Mouse (Mus musculus) heart, embryonic 15.5 days (tissue): ENCODE data around the gene Srsf6. TPM values are rescaled to one million over a fixed set of nuclear protein-coding genes. Genes with fewer than 3 reads are reported as not detected.
A peak's percentile ranks its signal among the peaks of the same experiment; 100 is the strongest.

ENCODE experiments used
- ATAC-seq: fragments of 200-750 bp; cut with Nextera tagmentation; replicated peaks from 2 replicates; pipeline ENCODE4 v1.8.0; 2017; ENCODE audit warnings: low read depth, moderate TSS enrichment; ENCODE audit not compliant: insufficient number of reproducible peaks, insufficient read depth, low FRiP score
- H3K27ac ChIP-seq: fragments of 300-500 bp; sonication (generic); 2 replicates; pipeline ENCODE4 v1.5.1; 2015; ENCODE audit warnings: mild to moderate bottlenecking, inconsistent platforms
- H3K27me3 ChIP-seq: fragments of 300-500 bp; sonication (generic); 2 replicates; pipeline ENCODE4 v1.6.1; 2015; ENCODE audit warnings: inconsistent platforms
- H3K36me3 ChIP-seq: fragments of 300-500 bp; sonication (generic); 2 replicates; pipeline ENCODE4 v1.6.1; 2015; ENCODE audit warnings: mild to moderate bottlenecking, inconsistent platforms
- H3K4me1 ChIP-seq: fragments of 300-500 bp; sonication (generic); replicated peaks from 2 replicates; pipeline ENCODE4 v1.6.1; 2015; ENCODE audit warnings: inconsistent platforms
- H3K4me2 ChIP-seq: fragments of 300-500 bp; sonication (generic); 2 replicates; pipeline ENCODE4 v1.6.1; 2015; ENCODE audit warnings: inconsistent platforms, mild to moderate bottlenecking, moderate library complexity
- H3K4me3 ChIP-seq: fragments of 300-500 bp; sonication (generic); 2 replicates; pipeline ENCODE4 v1.5.1; 2015; ENCODE audit warnings: mild to moderate bottlenecking, inconsistent platforms
- H3K9ac ChIP-seq: fragments of 300-500 bp; sonication (generic); 2 replicates; pipeline ENCODE4 v1.6.1; 2015; ENCODE audit warnings: mild to moderate bottlenecking, inconsistent platforms
- H3K9me3 ChIP-seq: fragments of 300-500 bp; sonication (generic); replicated peaks from 2 replicates; pipeline ENCODE4 v1.6.1; 2016; ENCODE audit warnings: inconsistent platforms
- WGBS: fragments of 180-500 bp; shearing (Covaris S2); methylation state at CpG from one replicate; pipeline ENCODE4 v1.1.7; 2015; ENCODE audit warnings: mixed read lengths; 5-methylcytosine and 5-hydroxymethylcytosine counted together
- polyA plus RNA-seq: library from polyadenylated mRNA; unstranded; fragments of >200 nt; fragmentation: Nextera tagmentation; extraction: Ambion mirVana; gene quantifications from 2 replicates; pipeline ENCODE4 v1.2.1, GENCODE M21; 2015

Srsf6 gene
- polyA plus RNA-seq, 1 experiment from 2014 or later: 105 TPM

DNA sequence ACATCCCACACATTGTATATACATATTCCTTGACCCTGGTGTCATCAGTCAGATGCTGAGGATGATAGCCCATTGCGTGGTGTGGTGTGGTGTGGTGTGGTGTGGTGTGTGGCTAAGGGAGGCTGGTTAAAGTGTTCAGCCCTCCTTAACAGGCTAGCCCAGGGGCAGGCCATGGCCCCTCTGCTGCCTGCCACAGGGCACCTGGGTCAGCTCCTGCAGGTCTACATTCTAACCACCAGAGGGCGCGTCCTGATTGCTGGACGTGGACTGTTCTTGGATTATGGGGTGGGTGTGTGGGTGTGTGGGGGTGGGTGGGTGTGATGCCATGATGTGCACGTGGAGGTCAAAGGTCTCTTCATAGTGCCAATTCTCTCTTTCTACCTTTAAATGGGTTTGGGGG lies 37.0 kb downstream of the Srsf6 start:
- no peak for ATAC-seq
- WGBS: 11% methylated on average over 5 of the region's 5 CpGs
- H3K4me1 ChIP-seq: no peaks in the 10 kb centered on the region
- peaks cover 3% of the 10 kb centered on the region; the same call in 1 of the 2 replicates for H3K27me3 ChIP-seq
- H3K4me3 ChIP-seq: no peak overlapping the region
- H3K36me3 ChIP-seq: no peaks in the 10 kb centered on the region
- H3K9ac ChIP-seq: no peak overlapping the region
- no peaks in the 10 kb centered on the region for H3K9me3 ChIP-seq
- no peak overlapping the region for H3K4me2 ChIP-seq
- no peak overlapping the region for H3K27ac ChIP-seq

DNA sequence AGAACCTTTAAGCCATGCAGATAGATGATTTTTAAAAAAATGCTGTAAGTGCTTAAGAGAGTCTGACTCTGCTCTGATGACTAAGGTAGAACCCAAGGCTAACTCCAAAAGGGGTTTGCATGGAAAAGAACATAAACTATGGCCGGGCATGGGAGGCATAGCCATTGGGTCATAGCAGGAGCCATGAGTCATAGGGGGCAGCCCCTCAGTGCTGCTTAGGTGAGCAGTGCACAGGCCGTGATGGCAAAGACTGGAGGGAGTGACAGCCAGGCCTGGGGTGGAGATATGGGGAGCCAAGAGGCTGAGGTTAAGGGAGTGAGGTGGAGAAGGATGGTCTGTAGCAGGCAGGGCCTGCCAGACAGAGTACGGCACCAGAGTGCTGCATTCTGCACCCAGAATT lies 37.8 kb downstream of the Srsf6 start:
- H3K4me1 ChIP-seq: no peaks in the 10 kb centered on the region
- no peak overlapping the region for H3K4me3 ChIP-seq
- H3K27ac ChIP-seq: no peak overlapping the region
- H3K9ac ChIP-seq: no peak overlapping the region
- peaks cover 3% of the 10 kb centered on the region; the same call in 1 of the 2 replicates for H3K27me3 ChIP-seq
- no peaks in the 10 kb centered on the region for H3K36me3 ChIP-seq
- no peaks in the 10 kb centered on the region for H3K9me3 ChIP-seq
- WGBS: 72% methylated on average over 3 of the region's 3 CpGs
- H3K4me2 ChIP-seq: no peak overlapping the region
- ATAC-seq: no peak

DNA sequence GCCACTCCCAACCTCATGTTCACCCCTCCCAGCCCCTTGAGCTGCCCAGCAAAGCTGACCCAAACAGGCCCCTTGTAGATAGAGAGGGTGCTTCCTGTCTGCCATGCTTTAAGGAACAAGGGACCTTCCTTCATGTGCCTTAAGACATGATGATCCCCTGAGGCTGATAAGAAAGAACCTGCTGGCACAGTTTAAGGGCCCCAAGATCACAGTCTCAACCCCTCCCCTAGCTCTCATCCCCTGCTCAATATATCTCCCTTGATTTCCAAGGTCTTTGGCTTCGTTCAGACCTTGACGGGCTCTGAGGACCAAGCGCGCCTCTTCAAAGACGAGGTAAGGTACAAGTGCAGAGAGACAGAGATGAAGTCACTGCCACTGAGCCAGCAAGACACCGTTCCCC lies 39.6 kb downstream of the Srsf6 start:
- H3K4me2 ChIP-seq: no peak overlapping the region
- no peak overlapping the region for H3K4me3 ChIP-seq
- peaks cover 3% of the 10 kb centered on the region; the same call in 1 of the 2 replicates for H3K27me3 ChIP-seq

DNA sequence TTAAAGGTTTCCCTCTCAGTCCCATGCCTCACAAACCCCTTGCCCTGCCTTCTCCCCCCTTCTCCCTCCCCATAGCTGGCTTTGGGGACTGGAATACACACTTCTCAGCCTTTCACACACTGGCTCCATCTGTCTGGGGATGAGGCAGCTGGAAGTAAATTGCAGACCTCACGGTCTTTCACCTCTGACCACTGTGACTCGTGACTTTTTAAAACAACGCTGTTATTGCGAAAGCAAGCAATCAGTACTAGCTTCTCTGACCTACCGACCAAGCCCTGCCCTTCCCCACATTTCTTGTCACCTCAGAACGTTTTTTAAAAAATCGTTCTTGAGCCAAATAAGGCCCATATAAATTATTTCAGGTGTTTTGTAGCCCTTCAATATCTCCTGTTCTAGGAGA lies 41.4 kb downstream of the Srsf6 start:
- no peak overlapping the region for H3K27ac ChIP-seq
- H3K4me3 ChIP-seq: no peak overlapping the region
- H3K4me2 ChIP-seq: no peak overlapping the region
- WGBS: 59% methylated on average over 7 of the region's 7 CpGs
- no peak overlapping the region for H3K9ac ChIP-seq
- H3K4me1 ChIP-seq: peaks cover 17% of the 10 kb centered on the region
- no peaks in the 10 kb centered on the region; the same call in 1 of the 2 replicates for H3K27me3 ChIP-seq
- H3K36me3 ChIP-seq: no peaks in the 10 kb centered on the region
- no peaks in the 10 kb centered on the region for H3K9me3 ChIP-seq
- no peak for ATAC-seq

More for the DNA sequence above, 39.6 kb downstream of the Srsf6 start:
- ATAC-seq: no peak
- WGBS: 79% methylated on average over 6 of the region's 6 CpGs
- Histone ChIP-seq H3K36me3 (no peaks in the 10 kb centered on the region), H3K4me1 (peaks cover 14% of the 10 kb centered on the region), H3K9ac (no peak overlapping the region), H3K27ac (no peak overlapping the region), H3K9me3 (no peaks in the 10 kb centered on the region)

GRCm38 (mm10) chr2:162973206-162973605 lies 41.9 kb downstream of the Srsf6 start:
- WGBS: 78% methylated on average over 5 of the region's 5 CpGs
- Histone ChIP-seq H3K36me3 (no peaks in the 10 kb centered on the region), H3K27ac (no peak overlapping the region), H3K9me3 (no peaks in the 10 kb centered on the region), H3K27me3 (no peaks in the 10 kb centered on the region), H3K9ac (no peak overlapping the region), H3K4me3 (no peak overlapping the region), H3K4me2 (no peak overlapping the region), H3K4me1 (peaks cover 17% of the 10 kb centered on the region)
- ATAC-seq: no peak

GRCm38 (mm10) chr2:162973637-162974036 lies 42.3 kb downstream of the Srsf6 start:
- Histone ChIP-seq H3K9ac (no peak overlapping the region), H3K4me1 (peaks cover 17% of the 10 kb centered on the region), H3K27me3 (no peaks in the 10 kb centered on the region), H3K36me3 (no peaks in the 10 kb centered on the region), H3K9me3 (no peaks in the 10 kb centered on the region), H3K4me3 (no peak overlapping the region), H3K27ac (no peak overlapping the region), H3K4me2 (no peak overlapping the region)
- 33% methylated on average over 11 of the region's 11 CpGs for WGBS
- no peak for ATAC-seq

- WGBS: 61% methylated on average over 11 of the region's 11 CpGs
- ATAC-seq: 0 out of 2 replicates have a peak, but pooled peaks have one; percentile 55
- no peaks in the 10 kb centered on the region for H3K27me3 ChIP-seq
- peaks cover 17% of the 10 kb centered on the region for H3K4me1 ChIP-seq
- H3K4me3 ChIP-seq: no peak overlapping the region
- H3K4me2 ChIP-seq: no peak overlapping the region
- H3K27ac ChIP-seq: no peak overlapping the region
- H3K9ac ChIP-seq: no peak overlapping the region
- H3K9me3 ChIP-seq: no peaks in the 10 kb centered on the region
- H3K36me3 ChIP-seq: no peaks in the 10 kb centered on the region
Measured at GRCm38 (mm10) chr2:162975157-162975775, 43.9 kb downstream of the Srsf6 start.

- Histone ChIP-seq H3K4me2 (no peak overlapping the region), H3K4me1 (peaks cover 17% of the 10 kb centered on the region), H3K9ac (no peak overlapping the region), H3K9me3 (no peaks in the 10 kb centered on the region), H3K27me3 (no peaks in the 10 kb centered on the region), H3K36me3 (no peaks in the 10 kb centered on the region), H3K27ac (no peak overlapping the region), H3K4me3 (no peak overlapping the region)
- no peak for ATAC-seq
- WGBS: 72% methylated on average over 4 of the region's 4 CpGs
Measured at GRCm38 (mm10) chr2:162976001-162976400, 44.7 kb downstream of the Srsf6 start.

DNA sequence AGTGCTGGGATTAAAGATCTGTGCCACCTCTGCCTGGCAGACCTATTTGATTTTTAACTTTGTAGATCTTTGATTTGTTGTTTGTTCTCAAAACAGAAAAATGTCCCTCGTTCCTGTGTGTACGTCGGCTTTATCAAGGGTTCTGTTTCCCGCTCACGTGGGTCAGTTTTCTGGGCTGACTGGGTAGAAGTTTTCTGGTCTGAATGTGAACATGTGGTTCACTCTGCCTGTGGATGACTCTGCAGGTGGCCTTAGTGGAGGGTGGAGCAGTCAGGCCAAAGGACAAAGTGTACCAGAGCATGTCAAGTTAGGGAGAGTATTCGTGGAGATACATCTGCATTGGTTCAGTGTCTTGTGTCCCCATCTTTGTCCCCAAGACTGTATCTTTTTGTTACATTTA lies 53.1 kb downstream of the Srsf6 start:
- H3K27me3 ChIP-seq: no peaks in the 10 kb centered on the region
- H3K4me3 ChIP-seq: no peak overlapping the region
- H3K4me2 ChIP-seq: no peak overlapping the region
- no peaks in the 10 kb centered on the region for H3K9me3 ChIP-seq
- H3K4me1 ChIP-seq: no peaks in the 10 kb centered on the region
- H3K9ac ChIP-seq: no peak overlapping the region
- no peak overlapping the region for H3K27ac ChIP-seq
- no peak for ATAC-seq
- WGBS: 81% methylated on average over 6 of the region's 6 CpGs
- H3K36me3 ChIP-seq: no peaks in the 10 kb centered on the region

GRCm38 (mm10) chr2:162985923-162986322 lies 54.6 kb downstream of the Srsf6 start:
- WGBS: 39% methylated on average over 3 of the region's 3 CpGs
- ATAC-seq: peak; percentile 77; the same call in 1 of the 2 replicates
- H3K9ac ChIP-seq: no peak overlapping the region

More at GRCm38 (mm10) chr2:162985923-162986322, 54.6 kb downstream of the Srsf6 start:
- Histone ChIP-seq H3K4me3 (no peak overlapping the region), H3K9me3 (no peaks in the 10 kb centered on the region), H3K4me1 (no peaks in the 10 kb centered on the region), H3K27me3 (no peaks in the 10 kb centered on the region), H3K4me2 (no peak overlapping the region), H3K36me3 (no peaks in the 10 kb centered on the region), H3K27ac (no peak overlapping the region)
